Comparison of ENCODE assay signal across 32 mouse cellular contexts in genomic region chr8:92903488-92904135, GRCm38 (mm10). TPM values are rescaled to one million over a fixed set of nuclear protein-coding genes. Genes with fewer than 3 reads are reported as not detected.
A peak's percentile ranks its signal among the peaks of the same experiment; 100 is the strongest.
DNase-seq lines count a peak whose midpoint lies in the region; ATAC-seq and TF ChIP-seq lines count a peak whose summit lies in the region.
"Had no signal": no experiment of that assay in that cellular context is flagged by ENCODE, and none has a peak within 500 bp of the region (broad histone marks: within the 10 kb centered on the region; RNA-seq: fewer than 3 reads in every experiment).

No protein-coding gene starts in this region.

- H3K36me3 ChIP-seq in midbrain, postnatal 0 days (ENCODE audit: insufficient read depth, low read length), result peaks cover 2% of the 10 kb centered on the region; the same call in 1 of the 2 replicates
- no peaks in the 10 kb centered on the region for H3K36me3 ChIP-seq in midbrain, embryonic 10.5 days
- H3K36me3 ChIP-seq: G1E; heart, embryonic 12.5 days; liver, embryonic 15.5 days; neural tube, embryonic 12.5 days had no signal

- no peak overlapping the region for H3K4me3 ChIP-seq in midbrain, postnatal 0 days (ENCODE audit: low read depth, low read length)
- H3K4me3 ChIP-seq in midbrain, embryonic 10.5 days, result no peak overlapping the region
- H3K4me3 ChIP-seq: forebrain, embryonic 13.5 days; heart, adult 2 months; heart, embryonic 12.5 days; liver, embryonic 15.5 days; myocyte; neural tube, embryonic 12.5 days had no signal

- no peak for ATAC-seq in midbrain, postnatal 0 days (ENCODE audit: low FRiP score)
- ATAC-seq: forebrain, embryonic 13.5 days; inflammation-experienced regulatory T-cells, adult 6 months; midbrain, embryonic 16.5 days had no signal

- intact Hi-C loops in gastrocnemius, postnatal 14 days (cut with DNase I; ENCODE audit: low total_unique reads), result no loop called here

- H3K27me3 ChIP-seq in midbrain, postnatal 0 days (ENCODE audit: insufficient read depth, low read length), result no peaks in the 10 kb centered on the region
- no peaks in the 10 kb centered on the region for H3K27me3 ChIP-seq in midbrain, embryonic 10.5 days (ENCODE audit: low read depth, poor library complexity, severe bottlenecking)
- H3K27me3 ChIP-seq: forebrain, embryonic 13.5 days; heart, embryonic 12.5 days; liver, embryonic 15.5 days; neural tube, embryonic 12.5 days had no signal

- no peak overlapping the region for H3K4me2 ChIP-seq in midbrain, postnatal 0 days (ENCODE audit: low read depth, low read length, poor library complexity, severe bottlenecking)
- H3K4me2 ChIP-seq: forebrain, embryonic 13.5 days; heart, embryonic 12.5 days; hindbrain, embryonic 14.5 days; liver, embryonic 15.5 days; lung, embryonic 14.5 days; midbrain, embryonic 11.5 days; neural tube, embryonic 12.5 days had no signal

- peak; percentile 44 to 67 for DNase-seq in cerebellum, postnatal 14 days
- no peak for DNase-seq in cerebellum, adult 9-10 months
- peak; percentile 13 for DNase-seq in gastrocnemius, postnatal 14 days
- DNase-seq in gastrocnemius, adult 8-10 months (ENCODE audit: low spot score in 2 of 2), result no peak
- DNase-seq in midbrain, postnatal 0 days (ENCODE audit: low spot score), result peak; percentile 20
- DNase-seq in midbrain, embryonic 10.5 days (ENCODE audit: low spot score), result no peak
- DNase-seq in adrenal gland, adult (ENCODE audit: inconsistent age in 2 of 2, low spot score in 1 of 2), result no peak
- DNase-seq: adrenal gland, postnatal 10 days; cerebellum, adult 18-20 months; heart, postnatal 4 days; kidney, adult 11 months; kidney, postnatal 14 days; layer of hippocampus, adult 9-11 months; lung, embryonic 14.5 days; lung, postnatal 14 days; right cerebral cortex, adult 18-20 months; thymus, adult 18-20 months; thymus, postnatal 25 days had no signal

- no peaks in the 10 kb centered on the region for H3K9me3 ChIP-seq in midbrain, postnatal 0 days (ENCODE audit: low read length)
- H3K9me3 ChIP-seq in midbrain, embryonic 10.5 days (replicated peaks), result no peaks in the 10 kb centered on the region
- H3K9me3 ChIP-seq: forebrain, embryonic 13.5 days; heart, embryonic 12.5 days; liver, embryonic 15.5 days; neural tube, embryonic 12.5 days had no signal

- TF ChIP-seq CTCF in midbrain, postnatal 0 days (IDR thresholded peaks at IDR 0.05), result no peak

- no peaks in the 10 kb centered on the region for H3K4me1 ChIP-seq in midbrain, postnatal 0 days (ENCODE audit: insufficient read depth, low read length)
- no peaks in the 10 kb centered on the region for H3K4me1 ChIP-seq in midbrain, embryonic 10.5 days
- H3K4me1 ChIP-seq: forebrain, embryonic 13.5 days; heart, embryonic 12.5 days; liver, embryonic 15.5 days; neural tube, embryonic 12.5 days had no signal

- no peak overlapping the region for H3K9ac ChIP-seq in midbrain, postnatal 0 days (replicated peaks; ENCODE audit: low read length, poor library complexity, severe bottlenecking)
- H3K9ac ChIP-seq: forebrain, embryonic 13.5 days; heart, embryonic 12.5 days; hindbrain, embryonic 14.5 days; liver, embryonic 15.5 days; lung, embryonic 14.5 days; neural tube, embryonic 12.5 days had no signal

- no peak overlapping the region for H3K27ac ChIP-seq in midbrain, postnatal 0 days (ENCODE audit: low read depth, low read length)
- H3K27ac ChIP-seq in midbrain, embryonic 10.5 days (replicated peaks), result no peak overlapping the region
- H3K27ac ChIP-seq: forebrain, embryonic 13.5 days; heart, adult 2 months; hindbrain, embryonic 14.5 days; liver, embryonic 15.5 days; neural tube, embryonic 12.5 days; stomach, postnatal 0 days had no signal

- WGBS in midbrain, postnatal 0 days, result 88% methylated on average over 11 of the region's 11 CpGs
- 92% methylated on average over 11 of the region's 11 CpGs for WGBS in midbrain, embryonic 10.5 days

RNA-seq across cellular contexts. Expression of gene Capns2, which starts 2.4 kb away (rescaled TPM):
- total RNA-seq in gastrocnemius, postnatal 14 days (2021), result not detected
- not detected for total RNA-seq in gastrocnemius, adult 8-10 months (2022)
- 1.7 and 3.9 TPM in 2 replicates for total RNA-seq in midbrain, postnatal 0 days (2014; rRNA removed)
- polyA plus RNA-seq in midbrain, postnatal 0 days (2015; fragmentation: Nextera tagmentation; extraction: Ambion mirVana), result 0.26 and 0.45 TPM in 2 replicates
- polyA plus RNA-seq in midbrain, embryonic 10.5 days (2016; fragmentation: Nextera tagmentation; extraction: Ambion mirVana), result 0.23 and 0.26 TPM in 2 replicates
- total RNA-seq: G1E; heart, adult 2 months had no signal
- polyA plus RNA-seq: forebrain, embryonic 13.5 days; G1E; heart, adult 2 months; inflammation-experienced regulatory T-cells, adult 6 months had no signal

RNA-seq across cellular contexts. Expression of gene Lpcat2, which starts 48.5 kb away (rescaled TPM):
- total RNA-seq in gastrocnemius, postnatal 14 days (2021), result 1 to 10 TPM in 1 of 2 experiments, under 1 TPM in 1; 0.42 to 1.3 TPM
- under 1 TPM; 0.13 to 0.60 (median 0.23) TPM for total RNA-seq in gastrocnemius, adult 8-10 months (2022)
- 5.0 and 6.2 TPM in 2 replicates for total RNA-seq in midbrain, postnatal 0 days (2014; rRNA removed)
- 8.9 and 11.2 TPM in 2 replicates for polyA plus RNA-seq in midbrain, postnatal 0 days (2015; fragmentation: Nextera tagmentation; extraction: Ambion mirVana)
- polyA plus RNA-seq in midbrain, embryonic 10.5 days (2016; fragmentation: Nextera tagmentation; extraction: Ambion mirVana), result 3.0 and 3.9 TPM in 2 replicates
- polyA plus RNA-seq: G1E had no signal

RNA-seq across cellular contexts. Expression of gene Slc6a2, which starts 56.3 kb away (rescaled TPM):
- under 1 TPM; 0.11 to 0.49 TPM for total RNA-seq in gastrocnemius, postnatal 14 days (2021)
- total RNA-seq in gastrocnemius, adult 8-10 months (2022), result under 1 TPM; 0.29 to 0.54 (median 0.30) TPM
- 3.4 and 7.6 TPM in 2 replicates for total RNA-seq in midbrain, postnatal 0 days (2014; rRNA removed)
- 0.14 and 0.23 TPM in 2 replicates for polyA plus RNA-seq in midbrain, postnatal 0 days (2015; fragmentation: Nextera tagmentation; extraction: Ambion mirVana)
- polyA plus RNA-seq in midbrain, embryonic 10.5 days (2016; fragmentation: Nextera tagmentation; extraction: Ambion mirVana), result not detected in 2 replicates
- total RNA-seq: common myeloid progenitor, adult 5-6 weeks had no signal
- polyA plus RNA-seq: forebrain, embryonic 13.5 days; G1E; heart, postnatal 0 days; inflammation-experienced regulatory T-cells, adult 6 months; midbrain, embryonic 11.5 days had no signal

Comparison
In these comparisons a context has a peak if more than half of its experiments do, and no peak if none do; other contexts are left out.
1. DNase-seq: peak in cerebellum, postnatal 14 days (2 of 2), gastrocnemius, postnatal 14 days (single experiment) and midbrain, postnatal 0 days (single experiment); none in cerebellum, adult 9-10 months (single experiment), gastrocnemius, adult 8-10 months (0 of 2), midbrain, embryonic 10.5 days (single experiment) and adrenal gland, adult (0 of 2).